Mouse (Mus musculus): ENCODE measurements around the gene Haus5.
A peak's percentile ranks its signal among the peaks of the same experiment; 100 is the strongest.

The Haus5 gene

DNA sequence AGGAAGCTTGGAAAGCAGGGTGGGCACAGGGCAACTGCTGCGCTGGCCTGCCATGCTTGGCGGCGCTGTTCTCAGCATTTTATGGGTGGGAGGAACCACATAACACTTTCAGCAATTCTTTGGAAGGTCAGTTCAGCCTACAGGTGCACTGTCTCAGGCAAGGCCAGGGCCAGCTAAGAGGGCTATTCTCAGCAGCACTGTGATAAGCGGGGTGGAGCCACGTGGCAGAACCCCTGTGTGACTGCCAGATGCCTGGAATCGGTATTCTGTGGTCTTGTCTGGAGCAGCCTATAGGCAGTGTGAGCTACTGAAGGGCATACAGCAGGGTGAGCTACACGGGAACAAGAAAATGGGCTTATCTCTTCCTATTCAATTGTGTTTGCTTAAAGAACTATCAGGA, 54.8 kb downstream of the Haus5 start:
- DNase-seq (ENCODE audit: low read depth, low spot score): no peak
- Histone ChIP-seq H3K36me3 (ENCODE audit: control insufficient read depth, insufficient read depth, low read length, poor library complexity, severe bottlenecking) (no peaks in the 10 kb centered on the region), H3K27me3 (ENCODE audit: control insufficient read depth, insufficient read depth, low read length, poor library complexity, severe bottlenecking) (no peaks in the 10 kb centered on the region)

DNA sequence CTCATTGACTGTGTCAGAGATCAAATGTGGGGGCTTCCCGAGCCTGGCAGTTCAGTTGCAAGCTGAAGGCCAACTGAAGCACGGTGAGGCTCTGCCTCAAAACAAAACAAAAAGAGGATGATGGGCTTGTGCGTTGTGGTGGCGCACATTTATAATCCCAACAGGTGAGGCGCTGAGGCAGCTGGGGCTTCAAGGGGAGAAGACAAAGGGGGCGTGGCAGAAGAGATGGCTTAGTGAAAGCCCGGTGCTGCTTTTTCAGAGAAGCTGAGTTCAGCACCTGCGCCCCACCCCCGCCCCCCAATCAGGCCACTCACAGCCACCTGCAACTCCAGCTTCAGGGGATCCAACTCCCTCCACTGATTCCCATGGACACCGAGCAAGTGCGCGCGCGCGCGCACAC, 56.3 kb downstream of the Haus5 start:
- no peak for DNase-seq (ENCODE audit: low read depth, low spot score)
- Histone ChIP-seq H3K36me3 (ENCODE audit: control insufficient read depth, insufficient read depth, low read length, poor library complexity, severe bottlenecking) (no peaks in the 10 kb centered on the region), H3K27me3 (ENCODE audit: control insufficient read depth, insufficient read depth, low read length, poor library complexity, severe bottlenecking) (no peaks in the 10 kb centered on the region)

DNA sequence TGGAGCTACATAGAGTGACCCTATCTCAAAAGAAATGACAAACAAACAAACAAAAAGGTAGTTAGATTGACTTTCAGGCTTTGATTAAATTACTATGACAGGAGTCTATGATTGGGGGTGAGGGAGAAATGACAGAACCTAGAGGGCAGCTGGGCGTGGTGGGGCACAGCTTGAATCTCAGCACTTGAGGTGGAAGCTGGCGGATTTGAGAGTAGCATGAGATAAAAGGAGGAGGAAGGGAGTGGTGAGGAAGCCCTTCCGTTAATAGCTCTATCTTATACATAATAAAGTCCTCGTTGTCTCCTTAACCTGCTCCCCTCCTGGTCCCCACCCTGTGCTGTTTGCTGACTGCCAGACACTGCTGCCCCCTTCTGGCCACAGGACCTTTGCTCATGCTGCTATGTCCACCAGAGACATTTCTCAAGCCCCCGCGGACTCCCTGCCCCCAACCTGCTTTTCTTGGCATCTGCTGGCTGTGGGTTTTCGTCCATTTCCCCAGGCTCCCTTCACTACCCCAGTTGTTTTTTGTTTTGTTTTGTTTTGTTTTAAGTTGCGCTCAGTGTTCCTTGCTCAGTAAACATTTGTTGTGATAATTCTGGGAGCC, 57.0 kb downstream of the Haus5 start:
- Histone ChIP-seq H3K36me3 (ENCODE audit: control insufficient read depth, insufficient read depth, low read length, poor library complexity, severe bottlenecking) (no peaks in the 10 kb centered on the region), H3K27me3 (ENCODE audit: control insufficient read depth, insufficient read depth, low read length, poor library complexity, severe bottlenecking) (no peaks in the 10 kb centered on the region)
- DNase-seq (ENCODE audit: low read depth, low spot score): peak; percentile 84

DNA sequence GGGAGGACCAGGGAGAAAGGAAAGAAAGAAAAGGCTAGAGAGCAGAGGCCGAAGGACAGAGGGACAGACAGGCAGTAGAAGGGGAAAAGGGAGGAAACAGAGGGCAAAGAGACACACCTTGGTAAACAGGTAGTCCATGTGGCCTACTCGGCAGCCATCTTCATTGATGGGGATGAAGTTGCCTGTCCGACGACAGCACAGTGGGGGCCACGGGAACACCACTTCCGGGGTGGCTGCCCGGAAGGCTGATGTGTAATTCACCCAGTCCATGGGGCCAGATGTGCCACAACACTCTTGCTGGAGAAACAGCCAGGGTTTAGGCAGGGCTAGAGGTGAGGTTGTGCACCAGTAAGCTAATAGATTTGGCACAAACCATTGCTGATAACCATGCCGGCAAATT, 59.9 kb downstream of the Haus5 start:
- no peaks in the 10 kb centered on the region for H3K27me3 ChIP-seq (ENCODE audit: control insufficient read depth, insufficient read depth, low read length, poor library complexity, severe bottlenecking)
- no peak for DNase-seq (ENCODE audit: low read depth, low spot score)

DNA sequence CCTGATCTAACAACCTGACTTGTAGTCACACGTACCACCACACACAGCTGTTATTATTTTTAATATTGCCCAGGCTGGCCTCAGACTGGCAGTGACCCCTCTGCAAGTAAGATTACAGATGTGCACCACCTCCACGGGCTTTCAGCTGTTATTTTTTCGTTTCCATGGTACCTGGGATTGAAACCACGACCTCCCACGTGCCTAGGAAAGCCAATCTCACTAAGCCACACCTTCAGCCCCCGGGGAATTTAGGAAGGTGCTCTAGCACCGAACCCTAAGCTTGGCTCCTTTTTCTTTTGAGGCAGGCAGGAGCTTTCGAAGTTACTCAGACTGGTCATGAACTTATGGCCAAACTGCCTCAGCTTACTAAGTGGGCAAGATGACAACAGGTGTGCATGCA, 60.4 kb downstream of the Haus5 start:
- DNase-seq (ENCODE audit: low read depth, low spot score): no peak
- H3K36me3 ChIP-seq (ENCODE audit: control insufficient read depth, insufficient read depth, low read length, poor library complexity, severe bottlenecking): no peaks in the 10 kb centered on the region

More for the DNA sequence above, 59.9 kb downstream of the Haus5 start:
- H3K36me3 ChIP-seq (ENCODE audit: control insufficient read depth, insufficient read depth, low read length, poor library complexity, severe bottlenecking): no peaks in the 10 kb centered on the region

More for the DNA sequence above, 60.4 kb downstream of the Haus5 start:
- H3K27me3 ChIP-seq (ENCODE audit: control insufficient read depth, insufficient read depth, low read length, poor library complexity, severe bottlenecking): no peaks in the 10 kb centered on the region
